Mouse (Mus musculus) embryo, embryonic 9.5 days (tissue): ENCODE results near the gene Dbf4.

Source experiments
- DNase-seq: peaks from one replicate; pipeline ENCODE4 v3.0.0-alpha.2; 2017; ENCODE audit errors: extremely low spot score

Gene Dbf4

GRCm38 (mm10) chr5:8366771-8367613, 55.5 kb downstream of the Dbf4 start:
- peak; percentile 32 for DNase-seq

- no peak for DNase-seq
These were observed 60.2 kb downstream of the Dbf4 start for GRCm38 (mm10) chr5:8362361-8362760.

GRCm38 (mm10) chr5:8357677-8358076, 64.8 kb downstream of the Dbf4 start:
- DNase-seq = peak; percentile 4

- no peak for DNase-seq
These were observed 65.4 kb downstream of the Dbf4 start for GRCm38 (mm10) chr5:8356885-8357651.

GRCm38 (mm10) chr5:8356326-8356725, 66.2 kb downstream of the Dbf4 start:
- DNase-seq = no peak

GRCm38 (mm10) chr5:8349557-8349956, 73.0 kb downstream of the Dbf4 start:
- DNase-seq = no peak
